Mouse (Mus musculus): ENCODE results near the gene Tspoap1. TPM values are rescaled to one million over a fixed set of nuclear protein-coding genes. Genes with fewer than 3 reads are reported as not detected.

Tspoap1 gene
- polyA plus RNA-seq, 1 experiment = 0.04 TPM

GRCm38 (mm10) chr11:87725515-87725914, 34.8 kb upstream of the Tspoap1 start:
- TF ChIP-seq SRF (IDR thresholded peaks at IDR 0.05; ENCODE audit: control insufficient read depth, insufficient read length, low read depth) (no peak), POLR2AphosphoS2 (IDR thresholded peaks at IDR 0.05; ENCODE audit: insufficient read length, low read depth) (no peak), TCF12 (IDR thresholded peaks at IDR 0.05; ENCODE audit: insufficient read depth, poor library complexity, severe bottlenecking) (no peak), REST (IDR thresholded peaks at IDR 0.05; ENCODE audit: insufficient read depth, insufficient read length) (no peak), MYOD1 (IDR thresholded peaks at IDR 0.05; ENCODE audit: control insufficient read depth in 1 of 3, insufficient read length in 2 of 3, low read depth in 2 of 3) (no peak), CEBPB (IDR thresholded peaks at IDR 0.05; ENCODE audit: insufficient read depth, poor library complexity, severe bottlenecking) (no peak), E2F4 (IDR thresholded peaks at IDR 0.05; ENCODE audit: insufficient read depth) (no peak), USF1 (IDR thresholded peaks at IDR 0.05; ENCODE audit: low read depth) (no peak), POLR2A (IDR thresholded peaks at IDR 0.05; ENCODE audit: insufficient read length, low read depth) (no peak), MAX (IDR thresholded peaks at IDR 0.05; ENCODE audit: low read depth) (no peak), MYOG (IDR thresholded peaks at IDR 0.05; ENCODE audit: control insufficient read depth in 1 of 3, insufficient read depth in 1 of 3, insufficient read length in 2 of 3, low read depth in 2 of 3) (no peak), TCF3 (IDR thresholded peaks at IDR 0.05; ENCODE audit: insufficient read length, low read depth) (no peak)
- peaks cover 68% of the 10 kb centered on the region for H3K27me3 ChIP-seq (ENCODE audit: control insufficient read depth, insufficient read depth, insufficient read length)

GRCm38 (mm10) chr11:87725964-87726562, 34.3 kb upstream of the Tspoap1 start:
- H3K79me2 ChIP-seq (ENCODE audit: control insufficient read depth, insufficient read depth) = no peaks in the 10 kb centered on the region
- H3K36me3 ChIP-seq (ENCODE audit: control insufficient read depth, insufficient read depth) = no peaks in the 10 kb centered on the region
- peaks cover 62% of the 10 kb centered on the region for H3K27me3 ChIP-seq (ENCODE audit: control insufficient read depth, insufficient read depth, insufficient read length)
- no peak overlapping the region for H3K4me2 ChIP-seq (ENCODE audit: low read depth)
- no peak overlapping the region for H3ac ChIP-seq (ENCODE audit: control insufficient read depth, insufficient read length)
- TF ChIP-seq MYOG (IDR thresholded peaks at IDR 0.05; ENCODE audit: control insufficient read depth in 1 of 3, insufficient read depth in 1 of 3, insufficient read length in 2 of 3, low read depth in 2 of 3) (no peak), E2F4 (IDR thresholded peaks at IDR 0.05; ENCODE audit: insufficient read depth) (no peak), CEBPB (IDR thresholded peaks at IDR 0.05; ENCODE audit: insufficient read depth, poor library complexity, severe bottlenecking) (no peak), TCF12 (IDR thresholded peaks at IDR 0.05; ENCODE audit: insufficient read depth, poor library complexity, severe bottlenecking) (no peak), USF1 (IDR thresholded peaks at IDR 0.05; ENCODE audit: low read depth) (no peak), SRF (IDR thresholded peaks at IDR 0.05; ENCODE audit: control insufficient read depth, insufficient read length, low read depth) (no peak), POLR2AphosphoS2 (IDR thresholded peaks at IDR 0.05; ENCODE audit: insufficient read length, low read depth) (no peak), MAX (IDR thresholded peaks at IDR 0.05; ENCODE audit: low read depth) (no peak)
- H3K4me3 ChIP-seq = no peak overlapping the region

More at GRCm38 (mm10) chr11:87725515-87725914, 34.8 kb upstream of the Tspoap1 start:
- H3K79me2 ChIP-seq (ENCODE audit: control insufficient read depth, insufficient read depth) = no peaks in the 10 kb centered on the region
- H3K36me3 ChIP-seq (ENCODE audit: control insufficient read depth, insufficient read depth) = no peaks in the 10 kb centered on the region
- H3ac ChIP-seq (ENCODE audit: control insufficient read depth, insufficient read length) = no peak overlapping the region
- no peak overlapping the region for H3K4me3 ChIP-seq
- no peak overlapping the region for H3K4me2 ChIP-seq (ENCODE audit: low read depth)

GRCm38 (mm10) chr11:87727021-87727420, 33.3 kb upstream of the Tspoap1 start:
- Histone ChIP-seq H3K79me2 (ENCODE audit: control insufficient read depth, insufficient read depth) (no peaks in the 10 kb centered on the region), H3K27me3 (ENCODE audit: control insufficient read depth, insufficient read depth, insufficient read length) (peaks cover 54% of the 10 kb centered on the region), H3ac (ENCODE audit: control insufficient read depth, insufficient read length) (no peak overlapping the region), H3K4me2 (ENCODE audit: low read depth) (no peak overlapping the region), H3K4me3 (no peak overlapping the region), H3K36me3 (ENCODE audit: control insufficient read depth, insufficient read depth) (no peaks in the 10 kb centered on the region)
- no peak for TF ChIP-seq TCF3 (IDR thresholded peaks at IDR 0.05; ENCODE audit: insufficient read length, low read depth)
- TF ChIP-seq POLR2AphosphoS2 (IDR thresholded peaks at IDR 0.05; ENCODE audit: insufficient read length, low read depth) = no peak
- no peak for TF ChIP-seq SRF (IDR thresholded peaks at IDR 0.05; ENCODE audit: control insufficient read depth, insufficient read length, low read depth)
- no peak for TF ChIP-seq USF1 (IDR thresholded peaks at IDR 0.05; ENCODE audit: low read depth)
- no peak for TF ChIP-seq POLR2A (IDR thresholded peaks at IDR 0.05; ENCODE audit: insufficient read length, low read depth)
- no peak for TF ChIP-seq E2F4 (IDR thresholded peaks at IDR 0.05; ENCODE audit: insufficient read depth)
- no peak for TF ChIP-seq MYOD1 (IDR thresholded peaks at IDR 0.05; ENCODE audit: control insufficient read depth in 1 of 3, insufficient read length in 2 of 3, low read depth in 2 of 3)
- no peak for TF ChIP-seq REST (IDR thresholded peaks at IDR 0.05; ENCODE audit: insufficient read depth, insufficient read length)
- TF ChIP-seq MYOG (IDR thresholded peaks at IDR 0.05; ENCODE audit: control insufficient read depth in 1 of 3, insufficient read depth in 1 of 3, insufficient read length in 2 of 3, low read depth in 2 of 3) = no peak
- TF ChIP-seq TCF12 (IDR thresholded peaks at IDR 0.05; ENCODE audit: insufficient read depth, poor library complexity, severe bottlenecking) = no peak
- no peak for TF ChIP-seq CEBPB (IDR thresholded peaks at IDR 0.05; ENCODE audit: insufficient read depth, poor library complexity, severe bottlenecking)
- TF ChIP-seq MAX (IDR thresholded peaks at IDR 0.05; ENCODE audit: low read depth) = no peak

GRCm38 (mm10) chr11:87727471-87727870, 32.9 kb upstream of the Tspoap1 start:
- Histone ChIP-seq H3K27me3 (ENCODE audit: control insufficient read depth, insufficient read depth, insufficient read length) (peaks cover 52% of the 10 kb centered on the region), H3K79me2 (ENCODE audit: control insufficient read depth, insufficient read depth) (no peaks in the 10 kb centered on the region), H3K4me2 (ENCODE audit: low read depth) (no peak overlapping the region), H3K4me3 (no peak overlapping the region), H3ac (ENCODE audit: control insufficient read depth, insufficient read length) (no peak overlapping the region), H3K36me3 (ENCODE audit: control insufficient read depth, insufficient read depth) (no peaks in the 10 kb centered on the region)
- no peak for TF ChIP-seq SRF (IDR thresholded peaks at IDR 0.05; ENCODE audit: control insufficient read depth, insufficient read length, low read depth)
